Mouse (Mus musculus) CH12.LX (cell line): ENCODE measurements around the gene Gm37240. TPM values are rescaled to one million over a fixed set of nuclear protein-coding genes. Genes with fewer than 3 reads are reported as not detected.

Experiments
- DNase-seq: peaks from one replicate; pipeline ENCODE4 v3.0.0-alpha.2; 2013; ENCODE audit errors: extremely low read depth
- H3K27ac ChIP-seq: 2 replicates; pipeline ENCODE4 v1.5.1; 2012; ENCODE audit warnings: low read depth, mild to moderate bottlenecking, control low read depth, moderate library complexity; ENCODE audit not compliant: insufficient read depth
- H3K27me3 ChIP-seq: replicated peaks from 2 replicates; pipeline ENCODE3; 2012; ENCODE audit warnings: inconsistent platforms
- H3K36me3 ChIP-seq, 2 experiments: replicated peaks in 1 of 2; 2 replicates each; pipeline versions ENCODE3 to v1.6.1; 2012; ENCODE audit warnings: inconsistent platforms in 1 of 2, low read length in 1 of 2, mild to moderate bottlenecking in 1 of 2, mixed read lengths in 1 of 2, moderate library complexity in 1 of 2; ENCODE audit not compliant: control insufficient read depth in 1 of 2, insufficient read depth in 1 of 2
- H3K4me1 ChIP-seq, 2 experiments: 2 replicates each; pipeline ENCODE4 v1.6.1; 2012; ENCODE audit warnings: inconsistent platforms in 1 of 2, moderate library complexity in 1 of 2; ENCODE audit not compliant: insufficient read depth in 2 of 2, control insufficient read depth in 1 of 2
- H3K4me2 ChIP-seq: 2 replicates; pipeline ENCODE4 v1.6.1; 2012; ENCODE audit warnings: low read depth, mild to moderate bottlenecking, control low read depth; ENCODE audit not compliant: poor library complexity, insufficient read depth, severe bottlenecking
- H3K4me3 ChIP-seq, 3 experiments: fragments of 150-350 bp in 1 of 3; sonication (generic) in 1 of 3; replicated peaks in 1 of 3; 2 replicates each; pipeline versions ENCODE3 to v1.5.1; 2011 to 2012; ENCODE audit warnings: low read depth in 2 of 3, low read length in 2 of 3, mild to moderate bottlenecking in 2 of 3, moderate library complexity in 2 of 3, control low read depth in 1 of 3, improper control_type of control experiment in 1 of 3, inconsistent platforms in 1 of 3, mixed read lengths in 1 of 3; ENCODE audit not compliant: poor library complexity in 1 of 3
- H3K79me2 ChIP-seq: replicated peaks from 2 replicates; pipeline ENCODE4 v1.6.1; 2012; ENCODE audit warnings: mild to moderate bottlenecking, moderate library complexity; ENCODE audit not compliant: control insufficient read depth, poor library complexity, insufficient read depth, severe bottlenecking; ENCODE audit errors: extremely low read depth
- H3K9ac ChIP-seq: 2 replicates; pipeline ENCODE4 v1.6.1; 2012; ENCODE audit warnings: low read depth, mild to moderate bottlenecking, control low read depth, moderate library complexity; ENCODE audit not compliant: insufficient read depth
- H3K9me3 ChIP-seq: replicated peaks from 2 replicates; pipeline ENCODE3; 2012; ENCODE audit warnings: low read length, inconsistent platforms, mixed read lengths
- CHD2 ChIP-seq: IDR thresholded peaks from 2 replicates; pipeline ENCODE4 v1.6.1; 2011; ENCODE audit warnings: low read length, improper control_type of control experiment
- CTCF ChIP-seq, 2 experiments: IDR thresholded peaks in 1 of 2; conservative IDR thresholded peaks in 1 of 2; 2 replicates each; pipeline ENCODE4 v1.5.1; 2011 to 2012; ENCODE audit warnings: low read depth in 2 of 2, low read length in 2 of 2, improper control_type of control experiment in 1 of 2, inconsistent platforms in 1 of 2, mild to moderate bottlenecking in 1 of 2, moderate library complexity in 1 of 2
- E2F4 ChIP-seq: IDR thresholded peaks from 2 replicates; pipeline ENCODE4 v1.6.1; 2011; ENCODE audit warnings: low read depth, low read length, improper control_type of control experiment; ENCODE audit not compliant: insufficient replicate concordance
- ELF1 ChIP-seq: IDR thresholded peaks from 2 replicates; pipeline ENCODE4 v1.6.1; 2014; ENCODE audit warnings: low read depth, mild to moderate bottlenecking, inconsistent platforms, low read length, improper control_type of control experiment
- GABPA ChIP-seq: IDR thresholded peaks from 2 replicates; pipeline ENCODE4 v1.6.1; 2012; ENCODE audit warnings: low read depth, low read length, improper control_type of control experiment, inconsistent platforms; ENCODE audit not compliant: insufficient replicate concordance
- JUN ChIP-seq: IDR thresholded peaks from 2 replicates; pipeline ENCODE4 v1.6.1; 2011; ENCODE audit warnings: low read depth, mild to moderate bottlenecking, low read length, improper control_type of control experiment, moderate library complexity; ENCODE audit not compliant: insufficient read depth
- MAFK ChIP-seq: IDR thresholded peaks from 2 replicates; pipeline ENCODE4 v1.6.1; 2011; ENCODE audit warnings: low read length, improper control_type of control experiment; ENCODE audit not compliant: insufficient replicate concordance
- NELFE ChIP-seq: IDR thresholded peaks from 2 replicates; pipeline ENCODE4 v1.6.1; 2011; ENCODE audit warnings: low read depth, low read length, improper control_type of control experiment
- PAX5 ChIP-seq: IDR thresholded peaks from 2 replicates; pipeline ENCODE4 v1.6.1; 2012; ENCODE audit warnings: low read length, inconsistent platforms, mixed read lengths
- POLR2A ChIP-seq: IDR thresholded peaks from 2 replicates; pipeline ENCODE4 v1.6.1; 2011; ENCODE audit warnings: low read depth, mild to moderate bottlenecking, improper control_type of control experiment, low read length
- RAD21 ChIP-seq: IDR thresholded peaks from 2 replicates; pipeline ENCODE4 v1.6.1; 2011; ENCODE audit warnings: low read depth, mild to moderate bottlenecking, low read length, improper control_type of control experiment, moderate library complexity
- SIN3A ChIP-seq: IDR thresholded peaks from 2 replicates; pipeline ENCODE4 v1.6.1; 2012; ENCODE audit warnings: low read length, improper control_type of control experiment, inconsistent platforms
- UBTF ChIP-seq: IDR thresholded peaks from 2 replicates; pipeline ENCODE4 v1.6.1; 2012; ENCODE audit warnings: low read depth, mild to moderate bottlenecking, inconsistent platforms, low read length, improper control_type of control experiment, moderate library complexity
- USF1 ChIP-seq: IDR thresholded peaks from 2 replicates; pipeline ENCODE4 v1.6.1; 2014; ENCODE audit warnings: low read depth, mild to moderate bottlenecking, inconsistent platforms, low read length, improper control_type of control experiment
- ZC3H11A ChIP-seq: IDR thresholded peaks from 2 replicates; pipeline ENCODE4 v1.6.1; 2012; ENCODE audit warnings: low read depth, mild to moderate bottlenecking, inconsistent platforms, low read length, improper control_type of control experiment
- ZNF384 ChIP-seq: IDR thresholded peaks from 2 replicates; pipeline ENCODE4 v1.6.1; 2012; ENCODE audit warnings: low read depth, low read length, improper control_type of control experiment, inconsistent platforms
- dilution Hi-C: fragments of 300-500 bp; cut with MboI; formaldehyde crosslinking; loops from 2 replicates; pipeline ENCODE4 v1.14.3; 2020; ENCODE audit warnings: low sequenced_read_pairs; ENCODE audit not compliant: extremely low pct_unique_long_range_greater_than_20kb, extremely low pct_ligation_motif_present
- in situ Hi-C: fragments of 300-500 bp; cut with MboI; formaldehyde crosslinking; loops from 3 replicates; pipeline ENCODE4 v1.14.3; 2019; ENCODE audit warnings: low sequenced_read_pairs, low pct_ligation_motif_present, low pct_unique_long_range_greater_than_20kb, mixed read lengths
- polyA plus RNA-seq: library from polyadenylated mRNA; unstranded; fragments of >175 nt; gene quantifications from 2 replicates; pipeline ENCODE4 v1.2.1, GENCODE M21; 2012; ENCODE audit warnings: low read depth; ENCODE audit not compliant: insufficient read length
- total RNA-seq, 2 experiments: library from RNA; depleted of rRNA; stranded (reverse); fragments of 300-350 nt in 1 of 2; fragments of >200 nt in 1 of 2; gene quantifications; 2 replicates each; pipeline ENCODE4 v1.2.3; 2012 to 2014

The Gm37240 gene
- total and polyA plus RNA-seq, 3 experiments: 0.08 to 0.19 (median 0.14) TPM

DNA sequence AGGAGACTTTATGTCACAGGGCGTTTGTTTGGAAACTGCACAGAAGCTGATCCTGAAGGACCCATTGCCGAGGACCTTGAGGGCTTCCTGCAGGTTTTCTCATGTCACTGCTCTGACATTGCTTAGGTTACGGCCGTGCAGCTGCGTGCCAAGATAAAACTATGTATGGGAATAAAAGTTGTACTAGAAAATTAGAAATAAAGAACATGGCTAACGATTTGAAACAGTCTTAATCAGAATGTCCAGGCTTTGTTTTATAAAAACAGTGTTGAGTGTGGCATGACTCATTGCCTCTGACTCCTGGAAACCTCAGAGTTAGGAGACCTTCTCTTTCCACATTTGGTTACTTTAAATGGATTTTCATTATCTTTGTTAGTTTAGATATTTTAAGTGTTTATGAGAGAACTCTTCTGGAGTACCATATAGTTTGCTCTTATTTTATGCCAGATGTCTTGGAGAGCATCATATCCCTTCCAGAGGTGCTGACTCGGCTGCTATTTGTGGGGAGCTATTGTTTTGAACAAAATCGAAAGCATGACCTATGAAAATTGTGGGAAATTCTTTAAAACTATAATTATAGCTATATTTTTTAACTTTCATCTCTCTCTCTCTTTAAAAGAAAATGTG, 960.0 kb downstream of the Gm37240 start:
- Histone ChIP-seq H3K9me3 (no peaks in the 10 kb centered on the region), H3K4me3 (no peak overlapping the region), H3K4me2 (no peak overlapping the region), H3K27ac (no peak overlapping the region), H3K36me3 (peaks cover 0 to 34% of the 10 kb centered on the region in 2 experiments), H3K27me3 (no peaks in the 10 kb centered on the region)
- dilution Hi-C loops: no loop called here
- TF ChIP-seq ELF1: no peak
- TF ChIP-seq PAX5: no peak
- no peak for TF ChIP-seq POLR2A
- no peak for TF ChIP-seq JUN
- no peak for TF ChIP-seq UBTF
- TF ChIP-seq, all 38 proteins: peak for 0
- peaks cover 6 to 28% of the 10 kb centered on the region in 2 experiments; a peak in 3 of 4 replicates for H3K4me1 ChIP-seq
- no peak overlapping the region for H3K9ac ChIP-seq
- peaks cover 2% of the 10 kb centered on the region; the same call in 1 of the 2 replicates for H3K79me2 ChIP-seq
- in situ Hi-C loops: loop anchor here (25.0 kb wide), 2 partner anchors 360 to 635 kb away; partner anchors contain the start of gene Gatb
- DNase-seq: no peak

- H3K4me1 ChIP-seq: peaks cover 1 to 17% of the 10 kb centered on the region in 2 experiments; a peak in 3 of 4 replicates
- DNase-seq: no peak
- no peak overlapping the region for H3K27ac ChIP-seq
- peaks cover 2% of the 10 kb centered on the region; the same call in 1 of the 2 replicates for H3K79me2 ChIP-seq
- H3K4me3 ChIP-seq: no peak overlapping the region
- peaks cover 0 to 35% of the 10 kb centered on the region in 2 experiments for H3K36me3 ChIP-seq
- H3K9ac ChIP-seq: no peak overlapping the region
- in situ Hi-C loops (loop anchor here (25.0 kb wide), 2 partner anchors 361 to 636 kb away; partner anchors contain the start of gene Gatb), dilution Hi-C loops (no loop called here)
- H3K27me3 ChIP-seq: no peaks in the 10 kb centered on the region
- H3K4me2 ChIP-seq: no peak overlapping the region
- no peaks in the 10 kb centered on the region for H3K9me3 ChIP-seq
- TF ChIP-seq CHD2 (no peak), SIN3A (no peak), GABPA (no peak), RAD21 (no peak), USF1 (no peak), CTCF (conservative IDR thresholded peaks at IDR 0.05 in 1 of 2, IDR thresholded peaks at IDR 0.05 in 1 of 2; ENCODE audit: low read depth in 2 of 2, low read length in 2 of 2) (no peak), ZC3H11A (no peak), ZNF384 (no peak), JUN (no peak), E2F4 (no peak), MAFK (no peak), NELFE (no peak)
- TF ChIP-seq, all 38 proteins: peak for 0
Observed at GRCm38 (mm10) chr3:84926140-84926539, 961.2 kb downstream of the Gm37240 start.
